Mouse (Mus musculus) cortical plate, adult 2 months (tissue): ENCODE results near the gene Cdh22.

ENCODE experiments used
- CTCF ChIP-seq: fragments of 200-500 bp; IDR thresholded peaks from 2 replicates; pipeline ENCODE4 v1.5.1; 2011; ENCODE audit warnings: mild to moderate bottlenecking, control low read depth, low read length; ENCODE audit not compliant: insufficient read depth; ENCODE audit errors: extremely low read depth
- POLR2A ChIP-seq: fragments of 200-500 bp; IDR thresholded peaks from 2 replicates; pipeline ENCODE4 v1.6.1; 2011; ENCODE audit warnings: mild to moderate bottlenecking, low read length, control low read depth; ENCODE audit not compliant: insufficient read depth; ENCODE audit errors: extremely low read depth

GRCm38 (mm10) chr2:165126896-165127562 is 107.6 kb downstream of the Cdh22 start:
- TF ChIP-seq CTCF, result no peak
- no peak for TF ChIP-seq POLR2A
